Mouse (Mus musculus) ES-Bruce4 (cell line): ENCODE measurements around the gene Prr12.

Source experiments
- CTCF ChIP-seq: IDR thresholded peaks from one replicate; pipeline ENCODE4 v1.8.1; 2011; ENCODE audit warnings: low read depth, low read length
- EP300 ChIP-seq: IDR thresholded peaks from 2 replicates; pipeline ENCODE4 v1.6.1; 2011; ENCODE audit warnings: low read depth, low read length; ENCODE audit not compliant: insufficient read depth

DNA sequence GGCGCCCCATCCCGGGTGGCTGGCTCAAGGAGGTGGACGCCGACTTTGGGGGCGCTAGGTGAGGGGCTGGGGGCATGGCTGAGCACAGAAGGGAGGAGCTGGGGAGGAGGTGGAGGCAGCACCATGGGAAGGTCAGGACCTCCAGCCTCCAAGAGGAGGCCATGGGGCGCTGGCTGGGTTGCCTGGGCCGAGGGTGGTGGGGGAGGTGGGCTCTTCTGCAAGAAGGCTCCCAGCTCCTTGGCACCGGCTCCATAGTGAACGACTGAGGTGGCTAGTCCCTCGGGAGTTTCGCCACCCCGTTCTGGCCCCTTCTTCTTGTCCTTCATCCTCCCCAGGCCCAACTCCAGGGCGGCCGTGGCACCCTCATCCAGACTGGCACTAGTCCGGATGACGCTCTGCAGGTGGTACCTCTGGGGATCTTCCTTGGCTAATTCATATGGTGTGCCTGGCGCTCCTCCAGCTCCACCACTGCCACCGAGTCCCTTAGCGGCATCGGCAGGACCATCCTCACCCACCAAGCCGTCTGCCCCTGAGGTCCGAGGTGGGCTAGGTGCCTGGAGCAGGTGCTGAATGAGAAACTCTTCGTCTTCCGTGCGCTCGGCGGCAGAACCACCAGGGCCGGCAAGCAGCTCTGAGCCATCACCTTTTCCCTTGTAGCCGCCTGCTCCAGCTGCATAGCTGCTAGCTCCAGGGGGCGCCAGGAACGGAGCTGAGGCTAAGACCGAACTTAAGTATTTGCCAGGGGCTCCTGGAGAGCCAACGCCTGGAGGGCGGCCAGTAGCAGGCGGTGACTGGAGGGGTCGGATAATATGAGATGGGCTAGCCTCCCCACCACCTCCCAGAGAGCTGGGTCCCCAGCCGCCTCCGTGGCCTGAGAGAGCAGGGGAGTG, 4.4 kb downstream of the Prr12 start:
- TF ChIP-seq CTCF (peak; percentile 33), EP300 (no peak)
